Mouse (Mus musculus): Measurements from ENCODE around the gene Esrrg. TPM values are rescaled to one million over a fixed set of nuclear protein-coding genes. Genes with fewer than 3 reads are reported as not detected.

Esrrg gene
- total and polyA plus RNA-seq, 3 experiments, result 14.0 to 48.5 (median 45.2) TPM

GRCm38 (mm10) chr1:188157237-188157955, 548.8 kb downstream of the Esrrg start:
- no peak overlapping the region for H3K27ac ChIP-seq
- no peak for DNase-seq
- H3K9ac ChIP-seq (ENCODE audit: low read depth, low read length), result no peak overlapping the region
- H3K36me3 ChIP-seq (ENCODE audit: control insufficient read depth, insufficient read depth, low read length), result no peaks in the 10 kb centered on the region
- H3K79me2 ChIP-seq (replicated peaks; ENCODE audit: control insufficient read depth, insufficient read depth, low read length), result no peaks in the 10 kb centered on the region
- no peaks in the 10 kb centered on the region; the same call in 1 of the 2 replicates for H3K27me3 ChIP-seq (ENCODE audit: control insufficient read depth, insufficient read depth, low read length)
- WGBS, result 62% methylated on average over 7 of the region's 7 CpGs
- H3K4me3 ChIP-seq, result no peak overlapping the region
- TF ChIP-seq CTCF (IDR thresholded peaks at IDR 0.05) (no peak), POLR2A (IDR thresholded peaks at IDR 0.05; ENCODE audit: insufficient read depth, low read depth, low read length) (no peak)
- intact Hi-C loops (cut with DNase I), result no loop called here
- H3K4me1 ChIP-seq (ENCODE audit: control insufficient read depth, insufficient read depth, low read length), result peaks cover 1% of the 10 kb centered on the region

- no peak for DNase-seq
- Histone ChIP-seq H3K4me1 (ENCODE audit: control insufficient read depth, insufficient read depth, low read length) (peaks cover 1% of the 10 kb centered on the region), H3K36me3 (ENCODE audit: control insufficient read depth, insufficient read depth, low read length) (no peaks in the 10 kb centered on the region), H3K79me2 (replicated peaks; ENCODE audit: control insufficient read depth, insufficient read depth, low read length) (no peaks in the 10 kb centered on the region), H3K9ac (ENCODE audit: low read depth, low read length) (no peak overlapping the region), H3K27ac (no peak overlapping the region), H3K27me3 (ENCODE audit: control insufficient read depth, insufficient read depth, low read length) (no peaks in the 10 kb centered on the region; the same call in 1 of the 2 replicates), H3K4me3 (no peak overlapping the region)
- intact Hi-C loops (cut with DNase I), result no loop called here
- WGBS, result 72% methylated on average over 1 of the region's 1 CpGs
- TF ChIP-seq CTCF (IDR thresholded peaks at IDR 0.05) (no peak), EP300 (IDR thresholded peaks at IDR 0.05; ENCODE audit: insufficient read depth, low read depth, low read length) (no peak), POLR2A (IDR thresholded peaks at IDR 0.05; ENCODE audit: insufficient read depth, low read depth, low read length) (no peak)
Observed at GRCm38 (mm10) chr1:188158675-188159074, 550.1 kb downstream of the Esrrg start.

GRCm38 (mm10) chr1:188159108-188159507, 550.5 kb downstream of the Esrrg start:
- H3K4me1 ChIP-seq (ENCODE audit: control insufficient read depth, insufficient read depth, low read length), result no peaks in the 10 kb centered on the region; the same call in 1 of the 2 replicates
- H3K9ac ChIP-seq (ENCODE audit: low read depth, low read length), result no peak overlapping the region
- H3K4me3 ChIP-seq, result no peak overlapping the region
- WGBS, result 78% methylated on average over 2 of the region's 2 CpGs
- no peaks in the 10 kb centered on the region; the same call in 1 of the 2 replicates for H3K27me3 ChIP-seq (ENCODE audit: control insufficient read depth, insufficient read depth, low read length)
- no peaks in the 10 kb centered on the region for H3K36me3 ChIP-seq (ENCODE audit: control insufficient read depth, insufficient read depth, low read length)
- no peaks in the 10 kb centered on the region for H3K79me2 ChIP-seq (replicated peaks; ENCODE audit: control insufficient read depth, insufficient read depth, low read length)
- DNase-seq, result no peak
- TF ChIP-seq EP300 (IDR thresholded peaks at IDR 0.05; ENCODE audit: insufficient read depth, low read depth, low read length) (no peak), CTCF (IDR thresholded peaks at IDR 0.05) (no peak), POLR2A (IDR thresholded peaks at IDR 0.05; ENCODE audit: insufficient read depth, low read depth, low read length) (no peak)
- H3K27ac ChIP-seq, result no peak overlapping the region
- intact Hi-C loops (cut with DNase I), result no loop called here

- H3K27ac ChIP-seq, result no peak overlapping the region
- no peaks in the 10 kb centered on the region for H3K4me1 ChIP-seq (ENCODE audit: control insufficient read depth, insufficient read depth, low read length)
- H3K27me3 ChIP-seq (ENCODE audit: control insufficient read depth, insufficient read depth, low read length), result no peaks in the 10 kb centered on the region; the same call in 1 of the 2 replicates
- no peak overlapping the region for H3K9ac ChIP-seq (ENCODE audit: low read depth, low read length)
- no peak overlapping the region for H3K4me3 ChIP-seq
- no peak for DNase-seq
- TF ChIP-seq EP300 (IDR thresholded peaks at IDR 0.05; ENCODE audit: insufficient read depth, low read depth, low read length) (no peak), POLR2A (IDR thresholded peaks at IDR 0.05; ENCODE audit: insufficient read depth, low read depth, low read length) (no peak), CTCF (IDR thresholded peaks at IDR 0.05) (no peak)
- no peaks in the 10 kb centered on the region for H3K79me2 ChIP-seq (replicated peaks; ENCODE audit: control insufficient read depth, insufficient read depth, low read length)
- no peaks in the 10 kb centered on the region for H3K36me3 ChIP-seq (ENCODE audit: control insufficient read depth, insufficient read depth, low read length)
- intact Hi-C loops (cut with DNase I), result no loop called here
Observed at GRCm38 (mm10) chr1:188163058-188163457, 554.5 kb downstream of the Esrrg start.

GRCm38 (mm10) chr1:188164251-188164650, 555.7 kb downstream of the Esrrg start:
- 57% methylated on average over 6 of the region's 6 CpGs for WGBS
- H3K27ac ChIP-seq, result no peak overlapping the region
- no peak overlapping the region for H3K9ac ChIP-seq (ENCODE audit: low read depth, low read length)
- TF ChIP-seq EP300 (IDR thresholded peaks at IDR 0.05; ENCODE audit: insufficient read depth, low read depth, low read length) (no peak), CTCF (IDR thresholded peaks at IDR 0.05) (no peak), POLR2A (IDR thresholded peaks at IDR 0.05; ENCODE audit: insufficient read depth, low read depth, low read length) (no peak)
- intact Hi-C loops (cut with DNase I), result no loop called here
- H3K27me3 ChIP-seq (ENCODE audit: control insufficient read depth, insufficient read depth, low read length), result no peaks in the 10 kb centered on the region
- H3K4me1 ChIP-seq (ENCODE audit: control insufficient read depth, insufficient read depth, low read length), result no peaks in the 10 kb centered on the region
- H3K79me2 ChIP-seq (replicated peaks; ENCODE audit: control insufficient read depth, insufficient read depth, low read length), result no peaks in the 10 kb centered on the region
- H3K4me3 ChIP-seq, result no peak overlapping the region
- no peaks in the 10 kb centered on the region for H3K36me3 ChIP-seq (ENCODE audit: control insufficient read depth, insufficient read depth, low read length)
- no peak for DNase-seq

- no peak for TF ChIP-seq CTCF (IDR thresholded peaks at IDR 0.05)
- no peak for TF ChIP-seq EP300 (IDR thresholded peaks at IDR 0.05; ENCODE audit: insufficient read depth, low read depth, low read length)
- TF ChIP-seq POLR2A (IDR thresholded peaks at IDR 0.05; ENCODE audit: insufficient read depth, low read depth, low read length), result no peak
- no peaks in the 10 kb centered on the region for H3K79me2 ChIP-seq (replicated peaks; ENCODE audit: control insufficient read depth, insufficient read depth, low read length)
- H3K36me3 ChIP-seq (ENCODE audit: control insufficient read depth, insufficient read depth, low read length), result no peaks in the 10 kb centered on the region
- H3K27ac ChIP-seq, result no peak overlapping the region
- intact Hi-C loops (cut with DNase I), result no loop called here
- no peaks in the 10 kb centered on the region for H3K4me1 ChIP-seq (ENCODE audit: control insufficient read depth, insufficient read depth, low read length)
- H3K27me3 ChIP-seq (ENCODE audit: control insufficient read depth, insufficient read depth, low read length), result no peaks in the 10 kb centered on the region
- H3K4me3 ChIP-seq, result no peak overlapping the region
- no peak for DNase-seq
- 41% methylated on average over 1 of the region's 1 CpGs for WGBS
- no peak overlapping the region for H3K9ac ChIP-seq (ENCODE audit: low read depth, low read length)
Observed at GRCm38 (mm10) chr1:188173859-188174258, 565.3 kb downstream of the Esrrg start.
